Mouse (Mus musculus): ENCODE results near the gene Olfr486.
"Not testable (repeated sequence)": the region's sequence is repeated elsewhere in the genome, so short reads cannot be mapped to it uniquely, and the experiment has no call there.

Olfr486 gene

GRCm38 (mm10) chr7:108172642-108173041 lies at the start of gene Olfr486:
Olfr486 (minus strand) TSS chr7:108172742.
- DNase-seq (ENCODE audit: low spot score in 2 of 2), result not testable (repeated sequence)

GRCm38 (mm10) chr7:108214536-108214935 lies 42.0 kb upstream of the Olfr486 start, which contains the start of gene Olfr487:
Olfr487 (minus strand) TSS chr7:108214636.
- not testable (repeated sequence) for DNase-seq (ENCODE audit: low spot score in 2 of 2)

DNA sequence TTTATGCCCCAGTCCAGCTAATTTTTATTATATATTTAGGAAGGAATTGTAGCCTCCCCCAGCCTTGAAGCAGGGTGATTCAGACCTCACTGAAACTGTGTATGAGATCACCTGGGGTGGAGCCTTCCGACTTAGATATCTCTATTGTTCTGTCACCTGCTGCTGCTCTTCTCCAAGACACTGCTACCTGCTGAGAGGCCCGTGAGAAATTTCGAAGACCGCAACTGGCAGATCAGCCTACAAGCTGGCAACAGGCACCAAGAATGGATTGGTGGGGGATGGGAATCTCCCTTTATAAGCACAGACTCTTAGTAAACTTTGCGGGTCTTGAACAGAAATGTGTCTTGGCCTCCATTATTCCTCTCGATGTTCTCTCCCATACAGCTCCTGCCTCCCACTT lies 24.4 kb upstream of the Olfr486 start:
- DNase-seq (ENCODE audit: low spot score in 2 of 2), result no peak

DNA sequence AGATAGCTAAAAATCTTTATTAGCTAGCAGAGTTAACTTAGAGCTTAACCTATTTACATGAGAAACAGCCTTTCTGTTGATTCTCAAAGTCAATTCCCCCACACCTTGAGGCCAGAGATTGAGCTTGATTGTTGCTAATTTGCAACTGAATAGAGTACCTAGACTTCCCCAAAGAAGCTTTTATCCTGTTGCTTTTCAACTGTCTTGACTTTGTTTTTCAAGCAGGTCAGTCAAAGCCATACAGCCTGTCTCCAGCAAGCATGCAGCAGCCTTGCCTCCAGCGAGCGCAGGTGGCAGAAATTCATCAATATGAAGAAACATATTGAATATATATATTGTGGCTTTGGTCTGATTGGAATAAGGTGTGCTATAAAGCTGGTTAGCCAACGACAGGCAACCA lies 23.8 kb upstream of the Olfr486 start:
- DNase-seq (ENCODE audit: low spot score in 2 of 2), result not testable (repeated sequence)

DNA sequence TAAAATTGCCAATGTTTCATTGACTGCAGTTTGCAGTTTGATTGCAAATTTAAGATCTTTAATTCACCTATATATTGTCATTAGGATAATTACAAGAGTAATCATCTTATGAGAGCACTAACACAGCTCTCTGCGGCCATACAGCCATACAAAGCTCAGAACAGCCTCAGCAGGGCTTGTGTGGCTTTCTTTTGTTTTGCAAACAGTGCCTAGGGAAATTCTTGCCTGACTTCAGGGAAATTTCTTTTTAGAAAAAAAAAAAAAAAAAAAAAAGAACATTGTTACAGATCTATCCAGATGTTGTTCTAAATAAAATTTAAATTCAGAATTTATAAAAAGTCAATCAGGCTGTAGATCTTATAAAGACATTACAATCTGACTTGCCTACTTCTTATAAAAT lies 20.2 kb upstream of the Olfr486 start:
- not testable (repeated sequence) for DNase-seq (ENCODE audit: low spot score in 2 of 2)

DNA sequence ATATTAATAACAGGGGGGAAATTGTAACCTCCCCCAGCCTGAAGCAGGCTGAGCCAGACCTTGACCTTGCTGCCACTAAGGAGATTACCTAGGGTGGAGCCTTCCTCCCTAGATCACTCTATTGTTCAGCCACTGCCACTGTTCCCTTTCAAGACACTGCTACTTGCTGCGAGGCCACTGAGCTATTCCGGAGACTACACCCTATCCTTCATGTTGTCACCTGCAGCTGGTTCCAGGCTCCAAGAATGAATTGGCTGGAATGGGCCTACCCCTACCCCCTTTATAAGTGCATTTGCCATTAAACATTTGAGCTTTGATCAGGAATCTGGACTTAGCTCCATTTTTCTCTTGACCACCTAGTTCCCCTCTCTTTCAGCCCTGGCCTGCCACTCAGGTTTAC lies 18.7 kb upstream of the Olfr486 start:
- not testable (repeated sequence) for DNase-seq (ENCODE audit: low spot score in 2 of 2)

DNA sequence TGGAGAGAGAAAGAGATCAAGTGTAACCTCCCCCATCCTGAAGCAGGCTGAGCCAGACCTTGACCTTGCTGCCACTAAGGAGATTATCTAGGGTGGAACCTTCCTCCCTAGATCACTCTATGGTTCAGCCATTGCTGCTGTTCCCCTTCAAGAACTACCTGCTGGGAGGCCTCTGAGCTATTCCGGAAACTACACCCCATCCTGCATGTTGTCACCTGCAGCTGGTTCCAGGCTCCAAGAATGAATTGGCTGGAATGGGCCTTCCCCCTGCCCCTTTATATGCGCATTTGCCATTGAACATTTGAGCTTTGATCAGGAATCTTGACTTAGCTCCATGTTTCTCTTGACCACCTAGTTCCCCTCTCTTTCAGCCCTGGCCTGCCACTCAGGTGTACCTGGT lies 12.7 kb upstream of the Olfr486 start:
- not testable (repeated sequence) for DNase-seq (ENCODE audit: low spot score in 2 of 2)

- DNase-seq (ENCODE audit: low spot score in 2 of 2), result not testable (repeated sequence)
These were observed 11.9 kb upstream of the Olfr486 start for GRCm38 (mm10) chr7:108184401-108184800.

DNA sequence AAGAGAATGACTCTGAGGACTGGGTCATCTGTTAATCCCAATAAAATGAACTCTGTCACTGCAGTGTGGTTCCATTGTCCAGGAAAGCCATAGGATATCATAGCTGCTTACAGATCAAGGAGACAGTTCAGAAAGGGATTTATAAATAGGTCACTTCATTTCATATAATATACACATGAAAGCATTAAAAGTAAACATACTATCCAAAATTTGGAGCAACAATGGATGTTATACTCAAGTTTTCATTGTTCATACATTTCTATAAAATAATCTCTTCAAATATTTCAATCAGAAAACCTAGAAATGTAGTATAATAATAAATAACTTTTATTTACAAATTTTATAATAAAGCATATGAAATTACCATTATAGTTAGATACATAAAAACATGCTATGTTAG lies 12.8 kb downstream of the Olfr486 start, which contains the start of gene Olfr485:
Gene Olfr485 (minus strand): TSS at position 101 of the 400 bp plus-strand sequence.
- no peak for DNase-seq (ENCODE audit: low spot score in 2 of 2)

DNA sequence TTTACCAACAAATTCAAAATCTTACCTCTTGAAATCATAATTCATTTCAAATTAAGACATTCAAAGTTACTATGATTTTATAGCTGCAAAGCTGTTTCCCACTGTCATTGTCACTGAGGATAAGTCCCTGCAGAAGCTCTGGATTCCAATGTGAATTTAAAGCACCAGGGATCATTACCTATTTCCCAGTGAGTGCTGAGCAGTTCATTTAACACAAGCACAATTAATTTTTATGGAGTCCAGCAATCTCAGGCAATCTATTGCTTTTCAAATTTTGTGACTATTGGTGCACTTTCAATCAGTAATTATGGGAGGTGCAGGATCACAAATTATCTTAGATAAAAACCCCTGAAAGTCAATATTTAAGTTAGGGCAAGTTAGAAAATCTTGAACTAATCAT lies 45.2 kb downstream of the Olfr486 start, which contains the start of gene Olfr484:
Gene Olfr484 (minus strand): TSS at position 101 of the 400 bp plus-strand sequence.
- no peak for DNase-seq (ENCODE audit: low spot score in 2 of 2)

Measured in frontal cortex, postnatal 10 days (tissue).